Mouse (Mus musculus) left cerebral cortex, adult 9 months (tissue): ENCODE data around the gene Ica1.

Experiments used
- DNase-seq, 2 experiments: peaks; one replicate each; pipeline ENCODE4 v3.0.0; 2022; ENCODE audit warnings: low spot score in 2 of 2

The Ica1 gene

GRCm38 (mm10) chr6:8644703-8645102 is 133.6 kb downstream of the Ica1 start:
- peak; percentile 42 to 71 for DNase-seq

DNA sequence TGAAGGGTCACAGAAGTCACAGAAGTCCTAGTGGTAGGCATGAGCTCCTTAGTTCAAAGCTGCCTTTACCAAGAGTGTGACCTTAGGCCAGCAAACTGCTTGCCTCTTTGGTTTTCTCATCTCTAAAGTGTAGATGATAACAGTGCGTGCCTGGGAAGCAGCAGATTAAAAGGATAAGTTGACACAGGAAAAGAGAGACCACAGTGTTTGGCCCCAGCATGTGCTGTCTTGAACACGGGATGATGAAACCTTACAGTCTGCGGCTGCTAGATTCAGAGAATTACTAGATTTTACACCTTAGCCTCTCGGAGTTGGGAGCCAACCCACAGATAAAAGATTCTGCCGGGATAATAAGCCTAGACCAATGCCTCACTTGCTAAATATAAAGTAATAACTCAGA is 137.4 kb downstream of the Ica1 start:
- no peak for DNase-seq

DNA sequence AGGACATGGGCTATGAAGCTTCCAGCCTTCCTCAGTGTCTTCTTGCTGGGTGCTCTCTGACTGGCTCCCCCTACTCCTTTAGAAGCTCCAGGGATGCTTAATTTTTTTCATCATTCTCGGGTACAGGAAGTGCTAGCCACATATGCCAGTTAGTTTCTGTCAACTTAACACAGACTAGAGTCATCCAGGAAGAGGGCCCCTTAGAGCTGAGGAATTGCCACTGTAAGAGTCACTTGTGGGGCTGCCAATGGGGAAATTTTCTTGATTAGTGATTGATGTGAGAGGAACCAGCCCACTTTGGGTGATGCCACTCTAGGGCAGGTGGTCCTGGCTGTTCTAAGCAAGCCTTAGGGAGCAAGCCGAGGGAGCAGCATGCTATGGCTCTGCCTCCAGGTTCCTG is 138.8 kb downstream of the Ica1 start:
- no peak for DNase-seq

GRCm38 (mm10) chr6:8638899-8639298 is 139.4 kb downstream of the Ica1 start:
- peak in 1 of 2 experiments; percentile 53 for DNase-seq

- peak; percentile 55 to 59 for DNase-seq
Measured at GRCm38 (mm10) chr6:8638122-8638521, 140.2 kb downstream of the Ica1 start.

- no peak for DNase-seq
Measured at GRCm38 (mm10) chr6:8632701-8633100, 145.6 kb downstream of the Ica1 start.

GRCm38 (mm10) chr6:8631986-8632632 is 146.2 kb downstream of the Ica1 start:
- no peak for DNase-seq

DNA sequence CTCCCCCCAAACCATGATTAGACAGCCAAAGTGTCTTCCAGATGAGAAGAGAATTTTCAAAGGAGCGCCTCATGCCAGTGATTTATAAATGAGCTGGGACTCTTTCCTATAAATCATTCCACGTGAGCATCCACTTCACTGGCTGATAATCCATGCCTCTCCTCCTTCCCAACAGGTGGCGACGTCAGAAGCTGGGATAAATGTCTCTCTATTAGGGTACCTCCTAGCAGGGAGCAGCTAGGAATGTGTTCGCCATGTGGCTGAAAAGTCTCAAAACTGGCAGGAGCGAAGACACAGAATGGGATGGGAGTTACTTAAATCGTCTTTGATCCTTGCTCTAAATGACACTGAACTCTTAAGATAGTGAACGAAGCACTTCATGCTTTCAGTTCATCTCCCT is 146.9 kb downstream of the Ica1 start:
- DNase-seq, result no peak

GRCm38 (mm10) chr6:8630531-8630930 is 147.8 kb downstream of the Ica1 start:
- DNase-seq, result no peak

DNA sequence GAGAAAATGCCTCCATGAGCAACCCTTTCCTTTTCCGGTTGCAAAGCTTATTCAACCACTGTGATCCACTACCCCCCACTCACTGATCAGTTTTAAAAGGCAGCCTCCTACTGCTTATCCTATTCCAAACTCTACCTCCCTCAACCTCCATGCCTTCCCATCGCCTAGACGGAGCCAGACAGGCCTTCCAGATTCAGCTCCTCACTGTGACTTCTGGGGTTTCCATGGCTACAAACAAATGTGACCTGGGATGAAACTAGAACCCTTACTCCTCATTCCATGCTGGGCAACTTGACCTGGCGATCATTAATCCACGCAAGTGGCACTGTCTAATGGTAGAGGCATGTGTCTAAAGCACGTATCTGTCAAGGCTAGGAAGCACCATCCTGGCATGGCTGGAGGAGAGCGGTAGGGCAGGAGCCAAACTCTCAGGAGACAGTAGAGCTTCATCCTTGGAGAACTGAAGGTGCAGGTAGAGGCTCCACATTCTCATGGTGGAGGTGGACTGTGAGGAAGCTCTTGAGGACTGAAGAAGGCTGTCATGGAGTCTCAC is 149.5 kb downstream of the Ica1 start:
- DNase-seq, result no peak

DNA sequence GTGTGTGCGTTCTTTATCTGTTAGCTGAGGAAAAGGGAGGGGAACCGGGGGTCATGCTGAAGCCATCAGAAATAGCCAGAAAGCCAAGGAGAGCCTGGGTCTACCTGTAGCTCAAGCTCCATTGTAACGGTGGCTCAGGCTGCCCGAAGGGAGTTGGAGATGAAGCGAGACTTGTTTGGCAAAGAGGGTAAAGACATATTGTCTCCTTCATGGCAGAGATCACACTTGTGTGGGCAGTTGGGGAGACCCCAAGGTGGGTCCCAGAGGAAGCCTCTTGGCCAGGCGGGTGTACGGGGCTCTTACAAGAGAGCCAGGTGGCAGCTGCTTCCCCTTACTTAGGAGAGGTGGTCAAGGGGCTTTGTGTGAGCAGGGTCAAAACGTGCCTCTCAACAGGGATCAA is 150.1 kb downstream of the Ica1 start:
- no peak for DNase-seq

DNA sequence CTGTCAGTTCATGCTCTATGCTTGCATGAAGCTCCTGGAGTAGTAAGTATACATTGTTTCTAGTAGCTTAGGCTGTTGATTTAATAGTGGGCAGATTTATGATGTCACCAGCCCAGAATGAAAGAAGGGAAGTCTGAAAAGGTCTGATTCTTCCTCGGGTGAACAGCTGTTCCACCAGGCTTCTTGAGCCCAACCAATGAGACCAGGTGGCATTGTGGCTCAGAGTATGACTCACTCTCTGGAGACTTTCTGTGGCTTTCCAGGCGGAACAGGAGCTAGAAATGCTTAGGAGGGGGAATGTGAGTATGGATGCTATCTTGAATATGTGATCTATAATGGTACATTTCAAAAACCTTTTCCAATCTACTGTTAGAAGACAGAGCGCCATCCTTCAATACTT is 155.2 kb downstream of the Ica1 start:
- peak in 1 of 2 experiments; percentile 44 for DNase-seq

GRCm38 (mm10) chr6:8619582-8620350 is 158.5 kb downstream of the Ica1 start:
- no peak for DNase-seq

GRCm38 (mm10) chr6:8617369-8617768 is 160.9 kb downstream of the Ica1 start:
- no peak for DNase-seq

- no peak for DNase-seq
Measured at GRCm38 (mm10) chr6:8591665-8592064, 186.6 kb downstream of the Ica1 start.

DNA sequence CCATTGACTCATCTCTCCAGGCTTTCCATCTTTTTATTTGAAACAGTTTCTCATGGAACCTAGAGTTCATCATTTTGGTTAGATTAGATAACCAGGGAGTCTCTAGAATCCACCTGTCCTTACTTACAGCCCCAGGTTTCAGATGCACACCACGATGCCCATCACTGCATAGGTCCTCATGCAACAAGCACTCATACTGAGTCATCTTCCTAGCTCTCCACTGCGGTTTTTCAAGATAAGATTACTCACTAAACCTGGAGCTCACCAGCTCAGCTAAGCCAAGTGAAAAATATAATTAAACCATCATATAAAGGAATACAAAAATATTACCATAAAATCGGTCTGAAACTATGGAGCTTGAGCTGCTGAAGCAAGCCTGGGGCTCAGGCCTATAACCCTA is 194.4 kb downstream of the Ica1 start:
- DNase-seq, result no peak

- DNase-seq, result no peak
Measured at GRCm38 (mm10) chr6:8582377-8582776, 195.9 kb downstream of the Ica1 start.
